Mouse (Mus musculus) stomach, postnatal 0 days (tissue): ENCODE measurements around the gene Tmem108. TPM values are rescaled to one million over a fixed set of nuclear protein-coding genes. Genes with fewer than 3 reads are reported as not detected.

Experiments
- ATAC-seq: fragments of 200-750 bp; cut with Nextera tagmentation; 2 replicates; pipeline ENCODE4 v1.8.0; 2017; ENCODE audit not compliant: low FRiP score, low TSS enrichment
- DNase-seq: peaks from one replicate; pipeline ENCODE4 v3.0.0-alpha.2; 2016; ENCODE audit warnings: low spot score
- H3K27ac ChIP-seq: fragments of 300-500 bp; sonication (generic); replicated peaks from 2 replicates; pipeline ENCODE4 v1.5.1; 2014; ENCODE audit warnings: mild to moderate bottlenecking, control low read depth
- H3K27me3 ChIP-seq: fragments of 300-500 bp; sonication (generic); 2 replicates; pipeline ENCODE4 v1.6.1; 2014; ENCODE audit warnings: low read length; ENCODE audit not compliant: control insufficient read depth, insufficient read depth
- H3K36me3 ChIP-seq: fragments of 300-500 bp; sonication (generic); 2 replicates; pipeline ENCODE4 v1.6.1; 2014; ENCODE audit warnings: low read length, mixed read lengths; ENCODE audit not compliant: control insufficient read depth, insufficient read depth
- H3K4me1 ChIP-seq: fragments of 300-500 bp; sonication (generic); replicated peaks from 2 replicates; pipeline ENCODE4 v1.6.1; 2014; ENCODE audit warnings: antibody characterized with exemption; ENCODE audit not compliant: control insufficient read depth, insufficient read depth
- H3K4me2 ChIP-seq: fragments of 300-500 bp; sonication (generic); replicated peaks from 2 replicates; pipeline ENCODE4 v1.6.1; 2014; ENCODE audit warnings: low read depth, mild to moderate bottlenecking, control low read depth, moderate library complexity
- H3K4me3 ChIP-seq: fragments of 300-500 bp; sonication (generic); 2 replicates; pipeline ENCODE4 v1.5.1; 2014; ENCODE audit warnings: low read depth, low read length, control low read depth
- H3K9ac ChIP-seq: fragments of 300-500 bp; sonication (generic); 2 replicates; pipeline ENCODE4 v1.6.1; 2014; ENCODE audit warnings: mild to moderate bottlenecking, low read length, control low read depth, mixed read lengths
- H3K9me3 ChIP-seq: fragments of 300-500 bp; sonication (generic); 2 replicates; pipeline ENCODE4 v1.6.1; 2016; ENCODE audit warnings: low read length; ENCODE audit not compliant: control insufficient read depth
- CTCF ChIP-seq: IDR thresholded peaks from 2 replicates; pipeline ENCODE4 v1.5.1; 2016; ENCODE audit warnings: antibody characterized with exemption, low read depth, mild to moderate bottlenecking, moderate library complexity
- EP300 ChIP-seq: optimal IDR thresholded peaks from 2 replicates; pipeline ENCODE3; 2016; ENCODE audit warnings: antibody characterized with exemption
- WGBS: fragments of 180-500 bp; shearing (Covaris S2); extraction: QIAGEN DNeasy Blood & Tissue Kit; methylation state at CpG from one replicate; pipeline ENCODE4 v1.1.7; 2014; 5-methylcytosine and 5-hydroxymethylcytosine counted together
- polyA plus RNA-seq: library from polyadenylated mRNA; unstranded; fragments of >200 nt; fragmentation: Nextera tagmentation; extraction: Ambion mirVana; gene quantifications from 2 replicates; pipeline ENCODE4 v1.2.1, GENCODE M21; 2015

Tmem108 gene
- polyA plus RNA-seq, 1 experiment from 2014 or later = 4.2 TPM

DNA sequence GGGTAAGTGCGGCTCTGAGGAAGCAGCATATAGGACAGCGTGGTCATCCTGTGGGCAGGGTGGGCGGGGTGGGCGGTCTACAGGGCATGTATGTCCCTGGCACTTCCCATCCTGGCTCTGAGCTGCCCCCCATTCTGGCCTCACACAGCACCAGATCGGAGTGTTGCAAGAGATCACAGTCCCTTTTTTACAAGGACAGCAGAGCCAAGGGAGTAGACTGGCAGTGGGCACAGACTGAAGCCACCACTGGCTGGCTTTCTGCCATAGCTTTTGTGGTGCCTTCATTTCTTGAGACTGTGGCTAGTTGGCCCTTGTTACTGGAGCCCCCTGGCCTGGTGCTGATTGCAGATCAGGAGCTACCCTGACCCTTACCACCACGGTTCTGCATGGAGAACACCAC is 275.4 kb downstream of the Tmem108 start:
- TF ChIP-seq CTCF (no peak), EP300 (no peak)
- Histone ChIP-seq H3K27ac (no peak overlapping the region), H3K9me3 (no peaks in the 10 kb centered on the region)

GRCm38 (mm10) chr9:103485606-103486005 is 276.0 kb downstream of the Tmem108 start:
- Histone ChIP-seq H3K4me3 (no peak overlapping the region), H3K27ac (0 out of 2 replicates have a peak overlapping the region, but pooled peaks have one; percentile 18), H3K4me1 (no peaks in the 10 kb centered on the region), H3K4me2 (no peak overlapping the region), H3K9ac (no peak overlapping the region), H3K9me3 (no peaks in the 10 kb centered on the region), H3K27me3 (no peaks in the 10 kb centered on the region), H3K36me3 (no peaks in the 10 kb centered on the region)
- DNase-seq = no peak
- 23% methylated on average over 8 of the region's 8 CpGs for WGBS
- no peak for ATAC-seq
- TF ChIP-seq CTCF (no peak), EP300 (no peak)

More for the DNA sequence above, 275.4 kb downstream of the Tmem108 start:
- no peak overlapping the region for H3K4me3 ChIP-seq
- no peaks in the 10 kb centered on the region for H3K4me1 ChIP-seq
- H3K9ac ChIP-seq = no peak overlapping the region
- 78% methylated on average over 6 of the region's 6 CpGs for WGBS
- ATAC-seq (no peak), DNase-seq (no peak)
- H3K36me3 ChIP-seq = no peaks in the 10 kb centered on the region
- H3K27me3 ChIP-seq = no peaks in the 10 kb centered on the region
- no peak overlapping the region for H3K4me2 ChIP-seq

GRCm38 (mm10) chr9:103480603-103481220 is 280.9 kb downstream of the Tmem108 start:
- 41% methylated on average over 8 of the region's 8 CpGs for WGBS
- Histone ChIP-seq H3K9ac (no peak overlapping the region), H3K4me3 (no peak overlapping the region), H3K36me3 (no peaks in the 10 kb centered on the region), H3K9me3 (no peaks in the 10 kb centered on the region), H3K4me2 (no peak overlapping the region), H3K4me1 (no peaks in the 10 kb centered on the region), H3K27me3 (no peaks in the 10 kb centered on the region), H3K27ac (no peak overlapping the region; the same call in 1 of the 2 replicates)
- no peak for DNase-seq
- TF ChIP-seq EP300 (no peak), CTCF (no peak)
- ATAC-seq = no peak

DNA sequence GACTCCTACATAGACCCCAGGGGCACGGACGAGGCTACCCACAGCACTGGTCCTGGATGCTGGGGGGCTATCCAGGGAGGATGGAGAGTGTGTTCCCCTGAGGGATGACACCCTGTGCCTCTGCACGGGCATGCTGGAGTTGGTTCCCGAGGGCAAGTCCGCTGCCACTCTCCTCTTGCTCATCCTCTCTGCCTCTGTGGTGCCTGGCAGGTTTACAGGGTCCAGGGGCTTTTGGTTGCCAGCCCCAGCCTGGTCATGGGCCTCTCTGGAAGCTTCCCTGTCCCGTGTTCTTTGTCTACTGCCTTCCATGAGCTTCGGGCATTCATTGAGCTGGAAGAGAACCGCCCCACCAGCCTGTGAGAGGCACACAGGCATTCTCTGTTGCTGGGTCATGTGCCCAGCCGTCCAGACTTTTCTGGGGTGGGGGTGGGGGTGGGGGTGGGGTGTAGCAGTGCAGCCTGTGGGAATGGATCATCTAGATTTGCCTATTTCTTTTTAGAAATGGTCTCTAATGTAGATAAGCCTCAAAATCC is 281.5 kb downstream of the Tmem108 start, which contains the start of gene Bfsp2:
Bfsp2 (minus strand) TSS at position 377 of the 533 bp plus-strand sequence.
- H3K27ac ChIP-seq = no peak within 1 kb of the TSS; the same call in 1 of the 2 replicates
- H3K27me3 ChIP-seq = no peaks in the 10 kb centered on the region
- H3K4me2 ChIP-seq = no peak within 1 kb of the TSS
- no peaks in the 10 kb centered on the region for H3K36me3 ChIP-seq
- H3K4me1 ChIP-seq = no peaks in the 10 kb centered on the region
- TF ChIP-seq CTCF (no peak), EP300 (no peak)
- WGBS = 71% methylated on average over 9 of the region's 9 CpGs
- no peak for DNase-seq
- no peak within 1 kb of the TSS for H3K9ac ChIP-seq
- H3K9me3 ChIP-seq = no peaks in the 10 kb centered on the region
- no peak within 1 kb of the TSS for H3K4me3 ChIP-seq
- no peak for ATAC-seq

- Histone ChIP-seq H3K4me3 (no peak overlapping the region), H3K27me3 (no peaks in the 10 kb centered on the region), H3K27ac (no peak overlapping the region), H3K36me3 (no peaks in the 10 kb centered on the region), H3K9me3 (no peaks in the 10 kb centered on the region), H3K9ac (no peak overlapping the region), H3K4me2 (no peak overlapping the region), H3K4me1 (no peaks in the 10 kb centered on the region)
- DNase-seq (no peak), ATAC-seq (no peak)
- WGBS = 84% methylated on average over 6 of the region's 6 CpGs
- TF ChIP-seq CTCF = no peak
Observed at GRCm38 (mm10) chr9:103475414-103475813, 286.2 kb downstream of the Tmem108 start.

GRCm38 (mm10) chr9:103473915-103474688 is 287.5 kb downstream of the Tmem108 start:
- Histone ChIP-seq H3K27ac (no peak overlapping the region), H3K4me3 (no peak overlapping the region), H3K27me3 (no peaks in the 10 kb centered on the region), H3K9ac (no peak overlapping the region), H3K36me3 (no peaks in the 10 kb centered on the region), H3K9me3 (no peaks in the 10 kb centered on the region), H3K4me2 (peak overlapping the region; percentile 38; the same call in 1 of the 2 replicates), H3K4me1 (no peaks in the 10 kb centered on the region)
- DNase-seq = no peak
- 23% methylated on average over 13 of the region's 13 CpGs for WGBS
- TF ChIP-seq CTCF (no peak), EP300 (no peak)
- no peak for ATAC-seq
